Mouse (Mus musculus) adrenal gland, postnatal 14 days (tissue): ENCODE measurements around the gene Cmtm2a. TPM values are rescaled to one million over a fixed set of nuclear protein-coding genes. Genes with fewer than 3 reads are reported as not detected.
A peak's percentile ranks its signal among the peaks of the same experiment; 100 is the strongest.
"Not testable (repeated sequence)": the region's sequence is repeated elsewhere in the genome, so short reads cannot be mapped to it uniquely, and the experiment has no call there.

ENCODE experiments used
- DNase-seq: peaks from one replicate; pipeline ENCODE4 v3.0.0; 2021; ENCODE audit warnings: mixed read lengths
- long read RNA-seq, 2 experiments: library from polyadenylated mRNA; stranded (forward); transcript quantifications; one replicate each; pipeline ENCODE4 v2.0.0; 2021
- total RNA-seq: library from RNA; stranded (reverse); gene quantifications from 2 replicates; pipeline ENCODE4 v1.2.3, GENCODE M21; 2021

The Cmtm2a gene
- 0.33 TPM in 1 of 2 replicates, not detected in the other for total RNA-seq
- long read RNA-seq, experiment 1, partial matches to known transcripts = 0 of 1 reads
- long read RNA-seq, experiment 1, other reads (novel, unspliced or antisense) = 1 of 1 reads
- long read RNA-seq, experiment 2 = 0 reads

GRCm38 (mm10) chr8:104293081-104293480 lies at the start of gene Cmtm2a:
TSS of gene Cmtm2a (minus strand) at chr8:104293181.
- peak; percentile 24 for DNase-seq

- DNase-seq = no peak
Measured at GRCm38 (mm10) chr8:104342426-104342825, 49.4 kb upstream of the Cmtm2a start.

DNA sequence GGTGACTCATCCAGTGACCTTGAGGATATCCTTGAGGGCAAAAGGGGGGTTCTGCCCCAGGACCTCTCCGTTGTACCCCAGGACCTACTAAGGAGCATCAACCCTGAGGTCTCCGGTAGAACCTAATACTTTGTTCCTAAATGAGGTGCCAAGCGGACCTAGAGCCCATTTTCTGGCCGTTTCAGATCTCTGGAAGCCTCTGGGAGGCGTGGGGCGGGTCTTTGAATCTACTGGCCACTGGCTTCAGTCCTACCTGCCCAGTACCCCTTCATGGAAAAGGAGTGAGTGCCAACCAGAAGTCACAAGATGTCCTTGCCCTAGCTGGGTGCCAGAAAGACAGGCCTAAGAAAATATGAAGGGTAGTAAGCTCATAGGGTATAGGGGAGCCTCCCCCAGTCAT lies 48.7 kb upstream of the Cmtm2a start:
- no peak for DNase-seq

- peak; percentile 88 for DNase-seq
Measured at GRCm38 (mm10) chr8:104341106-104341561, 48.2 kb upstream of the Cmtm2a start.

DNA sequence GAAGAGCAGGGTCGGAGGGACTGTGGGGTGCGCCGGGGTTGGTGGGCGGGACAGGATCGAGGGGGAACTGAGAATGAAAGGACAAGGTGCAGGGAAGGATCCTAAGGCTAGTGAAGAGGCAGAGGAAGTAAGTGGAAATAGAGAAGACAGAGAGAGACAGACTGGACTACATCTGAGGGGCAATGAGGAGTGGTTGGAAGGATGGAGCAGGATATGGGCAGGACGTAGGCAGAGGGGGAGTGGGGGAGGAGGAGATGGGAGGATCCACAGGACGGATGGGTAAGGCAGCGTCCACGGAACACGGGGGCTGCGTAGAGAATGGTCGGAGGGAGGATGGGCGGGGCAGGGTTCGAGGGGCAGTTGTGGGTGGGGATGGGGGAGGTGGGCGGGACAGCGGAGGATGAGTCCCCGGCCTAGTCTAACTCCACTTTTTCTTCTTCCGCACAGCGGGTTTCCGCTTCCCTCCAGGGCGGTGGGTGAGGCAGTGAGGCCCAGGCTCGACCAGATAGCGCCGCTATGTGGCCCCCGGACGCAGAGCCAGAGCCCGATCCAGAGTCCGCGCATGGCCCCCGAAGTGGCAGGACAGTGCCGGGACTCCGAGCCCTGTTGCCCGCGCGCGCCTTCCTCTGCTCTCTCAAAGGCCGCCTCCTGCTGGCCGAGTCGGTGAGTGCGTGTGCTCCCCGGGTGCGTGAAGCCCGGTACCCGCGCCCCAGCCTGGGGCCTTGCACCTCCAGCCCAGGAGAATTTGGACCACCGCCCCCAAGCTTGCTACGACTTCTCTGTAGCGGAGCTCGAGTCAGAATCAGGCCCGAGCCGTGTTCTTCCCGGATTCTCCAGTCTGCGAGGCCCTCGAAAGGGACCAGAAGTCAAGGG lies 47.5 kb upstream of the Cmtm2a start:
- peak; percentile 93 for DNase-seq

- DNase-seq = no peak
Measured at GRCm38 (mm10) chr8:104339983-104340232, 46.9 kb upstream of the Cmtm2a start.

- DNase-seq = peak; percentile 42
Measured at GRCm38 (mm10) chr8:104339229-104339982, 46.4 kb upstream of the Cmtm2a start, which contains the start of gene Cmtm3. TSS of gene Cmtm3 (plus strand) at chr8:104339410.

DNA sequence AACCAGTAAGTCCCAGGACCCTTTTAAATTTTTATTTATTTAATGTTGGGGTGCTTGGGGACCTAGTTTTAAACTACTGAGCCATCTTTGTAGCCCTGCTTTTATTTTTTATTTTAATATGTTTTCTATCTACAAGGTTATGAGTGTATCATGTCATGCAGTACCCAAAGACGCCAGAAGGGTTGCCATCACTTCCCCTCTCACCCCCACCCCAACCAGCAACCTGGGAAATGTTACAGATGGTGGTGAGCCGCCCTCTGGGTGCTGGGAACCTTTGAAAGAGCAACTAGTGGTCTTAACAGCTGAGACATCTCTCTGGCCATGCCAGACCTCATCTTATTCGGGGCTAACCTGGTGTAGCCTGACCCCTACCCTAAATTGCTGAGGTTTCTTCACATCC lies 44.9 kb upstream of the Cmtm2a start:
- DNase-seq = no peak

- DNase-seq = no peak
Measured at GRCm38 (mm10) chr8:104336806-104337205, 43.8 kb upstream of the Cmtm2a start.

DNA sequence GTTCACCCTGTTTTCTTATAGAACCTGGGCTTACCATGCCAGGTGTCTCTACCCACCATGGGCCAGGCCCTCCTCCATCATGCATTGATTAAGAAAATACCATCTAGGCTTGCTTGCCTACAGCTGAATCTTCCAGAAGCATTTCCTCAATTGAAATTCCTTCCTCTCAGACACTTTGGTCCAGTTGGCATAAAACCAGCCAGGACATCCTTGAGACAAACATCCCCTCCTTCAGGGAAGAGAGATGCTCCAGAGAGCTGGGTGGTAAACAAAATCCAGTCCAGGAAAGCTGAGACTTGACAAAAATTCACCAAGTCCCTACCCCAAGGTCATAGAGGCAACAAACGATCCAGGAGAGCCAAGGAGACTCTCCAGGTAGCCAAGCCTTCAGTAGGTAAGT lies 41.2 kb upstream of the Cmtm2a start:
- DNase-seq = no peak

- no peak for DNase-seq
Measured at GRCm38 (mm10) chr8:104333786-104334185, 40.8 kb upstream of the Cmtm2a start.

DNA sequence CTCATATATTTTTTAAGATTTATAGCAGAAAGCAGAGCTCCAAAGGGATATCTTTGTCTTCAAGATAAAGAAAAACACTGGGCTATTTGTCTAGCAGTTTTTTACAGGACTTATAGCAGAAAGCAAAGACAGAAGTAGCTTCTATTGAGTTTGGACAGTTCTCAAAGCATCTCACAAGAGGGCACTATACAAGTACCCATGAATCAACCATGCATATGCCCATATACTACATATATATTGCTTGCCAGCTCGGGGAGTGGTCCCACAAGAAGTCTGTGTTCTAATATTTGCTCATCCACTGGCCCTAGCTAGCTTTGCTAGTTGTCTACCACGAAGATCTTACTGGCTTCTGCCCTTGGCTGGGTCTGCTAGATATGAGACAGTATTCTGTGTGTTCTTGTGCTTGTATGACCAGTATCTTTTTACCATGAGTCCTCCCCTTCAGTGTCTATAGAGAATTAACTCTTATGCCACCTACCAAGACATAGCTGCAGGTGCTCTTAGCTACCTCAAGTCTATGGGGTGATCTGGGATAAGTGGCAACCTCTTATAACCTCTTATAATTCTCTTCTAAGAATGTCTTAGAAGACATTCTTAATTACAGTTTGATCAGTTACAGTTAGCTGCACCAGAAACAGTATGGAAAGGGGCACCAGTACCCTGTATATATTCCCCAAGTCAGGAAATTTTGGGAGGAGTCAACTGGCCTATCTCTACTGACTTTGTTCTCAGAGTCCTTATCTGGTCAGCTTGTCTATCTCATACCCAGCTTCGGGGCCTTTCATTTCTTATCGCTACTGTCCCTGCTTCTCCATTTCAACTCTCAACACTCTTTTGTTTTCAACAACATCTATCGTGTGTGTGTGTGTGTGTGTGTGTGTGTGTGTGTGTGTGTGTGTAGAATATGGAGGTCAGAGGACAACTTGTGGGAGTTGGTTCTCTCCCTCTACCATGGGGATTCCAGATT lies 40.0 kb upstream of the Cmtm2a start:
- no peak for DNase-seq

- not testable (repeated sequence) for DNase-seq
Measured at GRCm38 (mm10) chr8:104321930-104322329, 28.9 kb upstream of the Cmtm2a start, which contains the start of gene Cmtm2b. TSS of gene Cmtm2b (plus strand) at chr8:104322230.

DNA sequence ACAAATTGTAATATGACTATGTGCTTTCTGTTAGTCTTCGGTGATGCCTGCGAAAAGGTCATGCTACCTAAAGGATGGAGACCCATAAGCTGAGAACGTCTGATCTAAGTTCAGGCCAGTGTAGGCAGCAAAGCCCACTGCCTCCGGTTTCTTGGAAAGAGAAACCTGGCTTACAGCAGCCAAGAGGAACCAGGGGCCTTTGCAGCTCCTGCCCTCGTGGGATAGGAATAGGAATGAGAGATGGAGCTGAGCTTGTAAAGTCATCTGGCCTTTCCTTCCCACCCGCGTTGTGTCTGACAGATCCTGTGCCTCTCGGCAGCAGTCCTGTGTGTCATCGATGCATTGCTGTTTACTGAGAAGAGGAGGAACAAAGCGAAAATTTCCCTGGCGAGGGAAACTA lies 28.3 kb upstream of the Cmtm2a start, which contains the start of gene Gm11020:
TSS of gene Gm11020 (plus strand) at position 301 of the 400 bp plus-strand sequence.
- not testable (repeated sequence) for DNase-seq

GRCm38 (mm10) chr8:104313311-104313710 lies 20.3 kb upstream of the Cmtm2a start:
- no peak for DNase-seq

DNA sequence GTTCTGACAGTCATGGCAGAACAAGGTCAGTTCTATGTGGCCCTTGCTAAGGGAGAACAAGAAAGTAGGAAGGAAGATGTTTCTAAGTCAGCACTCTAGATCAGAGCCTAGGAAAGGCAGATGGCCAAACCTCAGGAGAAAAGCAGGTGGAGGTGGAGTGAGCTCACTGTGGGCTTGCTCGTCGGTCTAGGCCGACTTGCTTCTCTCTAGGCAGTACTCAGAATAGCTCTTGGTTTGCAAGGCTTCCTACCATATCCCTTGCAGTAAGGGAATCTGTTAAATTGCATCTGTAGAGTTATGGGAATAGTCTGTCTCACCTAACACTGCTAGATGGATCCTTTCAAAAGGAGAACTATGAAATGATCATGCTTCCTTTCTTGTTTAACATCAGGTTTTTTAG lies 19.0 kb upstream of the Cmtm2a start:
- DNase-seq = not testable (repeated sequence)

- peak; percentile 79 for DNase-seq
Measured at GRCm38 (mm10) chr8:104309441-104310155, 16.6 kb upstream of the Cmtm2a start, which contains the start of the genes Gm45711 and Cmtm1. TSS of gene Gm45711 (minus strand) at chr8:104310081. TSS of gene Cmtm1 (minus strand) at chr8:104310145.

- DNase-seq = not testable (repeated sequence)
Measured at GRCm38 (mm10) chr8:104308341-104308740, 15.4 kb upstream of the Cmtm2a start.

DNA sequence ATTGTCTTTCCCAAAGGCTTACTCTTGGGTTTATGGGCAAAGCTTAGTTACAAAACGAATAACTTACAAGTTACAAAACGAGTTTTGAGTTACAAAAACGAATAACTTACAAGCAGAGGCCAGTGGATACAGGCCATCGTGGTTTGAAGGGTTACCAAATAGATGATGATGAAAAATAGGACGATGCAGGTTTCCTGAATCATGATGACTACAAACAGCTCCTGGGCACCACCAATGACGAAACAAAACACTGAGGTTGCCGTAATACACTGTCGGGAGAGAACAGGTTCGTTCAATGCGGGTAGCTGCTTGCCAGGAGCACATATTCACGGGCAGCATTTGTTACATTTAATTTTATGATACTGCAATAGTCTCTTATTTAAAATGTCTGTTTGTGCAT lies 12.0 kb upstream of the Cmtm2a start:
- no peak for DNase-seq

- DNase-seq = not testable (repeated sequence)
Measured at GRCm38 (mm10) chr8:104302536-104302935, 9.6 kb upstream of the Cmtm2a start.

GRCm38 (mm10) chr8:104301577-104301976 lies 8.6 kb upstream of the Cmtm2a start:
- not testable (repeated sequence) for DNase-seq
